Mouse (Mus musculus) hindbrain, embryonic 13.5 days (tissue): ENCODE measurements at regions not wholly inside any gene's neighbourhood (a gene's known extent, or its start where the extent isn't known, plus 50 kb on each side); places are given as distances from the start of the nearest gene placed in this dataset.
A peak's percentile ranks its signal among the peaks of the same experiment; 100 is the strongest.

Experiments used
- ATAC-seq: fragments of 200-750 bp; cut with Nextera tagmentation; 2 replicates; pipeline ENCODE4 v1.8.0; 2017; ENCODE audit warnings: moderate TSS enrichment; ENCODE audit not compliant: low FRiP score
- H3K27ac ChIP-seq: fragments of 300-500 bp; sonication (generic); 2 replicates; pipeline ENCODE4 v1.5.1; 2015; ENCODE audit warnings: inconsistent platforms, mild to moderate bottlenecking, moderate library complexity
- H3K27me3 ChIP-seq: fragments of 300-500 bp; sonication (generic); 2 replicates; pipeline ENCODE4 v1.6.1; 2015; ENCODE audit warnings: mild to moderate bottlenecking, inconsistent platforms
- H3K36me3 ChIP-seq: fragments of 300-500 bp; sonication (generic); 2 replicates; pipeline ENCODE4 v1.6.1; 2015; ENCODE audit warnings: mild to moderate bottlenecking, inconsistent platforms
- H3K4me1 ChIP-seq: fragments of 300-500 bp; sonication (generic); replicated peaks from 2 replicates; pipeline ENCODE4 v1.6.1; 2015; ENCODE audit warnings: inconsistent platforms
- H3K4me2 ChIP-seq: fragments of 300-500 bp; sonication (generic); 2 replicates; pipeline ENCODE4 v1.6.1; 2015; ENCODE audit warnings: inconsistent platforms, mild to moderate bottlenecking, moderate library complexity
- H3K4me3 ChIP-seq: fragments of 300-500 bp; sonication (generic); 2 replicates; pipeline ENCODE4 v1.5.1; 2015; ENCODE audit warnings: mild to moderate bottlenecking, inconsistent platforms
- H3K9ac ChIP-seq: fragments of 300-500 bp; sonication (generic); 2 replicates; pipeline ENCODE4 v1.6.1; 2015; ENCODE audit warnings: mild to moderate bottlenecking, inconsistent platforms
- H3K9me3 ChIP-seq: fragments of 300-500 bp; sonication (generic); 2 replicates; pipeline ENCODE4 v1.6.1; 2016; ENCODE audit warnings: inconsistent platforms
- WGBS: fragments of 180-500 bp; shearing (Covaris S2); methylation state at CpG from one replicate; pipeline ENCODE4 v1.1.7; 2015; 5-methylcytosine and 5-hydroxymethylcytosine counted together

GRCm38 (mm10) chr5:54888172-54888571, 889.9 kb downstream of the Stim2 start:
- no peaks in the 10 kb centered on the region for H3K36me3 ChIP-seq
- no peaks in the 10 kb centered on the region for H3K9me3 ChIP-seq
- no peaks in the 10 kb centered on the region for H3K27me3 ChIP-seq
- no peak overlapping the region for H3K4me3 ChIP-seq
- no peak overlapping the region for H3K27ac ChIP-seq
- ATAC-seq, result no peak
- no peak overlapping the region for H3K9ac ChIP-seq
- no peaks in the 10 kb centered on the region; the same call in 1 of the 2 replicates for H3K4me1 ChIP-seq
- no peak overlapping the region for H3K4me2 ChIP-seq
- 94% methylated on average over 2 of the region's 2 CpGs for WGBS

GRCm38 (mm10) chr5:54894496-54895250, 896.4 kb downstream of the Stim2 start:
- ATAC-seq, result peak; percentile 86
- Histone ChIP-seq H3K9me3 (no peaks in the 10 kb centered on the region), H3K4me1 (peaks cover 10% of the 10 kb centered on the region), H3K27me3 (no peaks in the 10 kb centered on the region), H3K27ac (peak overlapping the region; percentile 72), H3K36me3 (no peaks in the 10 kb centered on the region), H3K9ac (0 out of 2 replicates have a peak overlapping the region, but pooled peaks have one; percentile 13), H3K4me3 (peak overlapping the region; percentile 14; the same call in 1 of the 2 replicates), H3K4me2 (peak overlapping the region; percentile 37)
- WGBS, result 53% methylated on average over 10 of the region's 10 CpGs
